Mouse (Mus musculus) MEL (cell line): ENCODE measurements at regions not wholly inside any gene's neighbourhood (a gene's known extent, or its start where the extent isn't known, plus 50 kb on each side); places are given as distances from the start of the nearest gene placed in this dataset.

Source experiments
- DNase-seq: peaks from one replicate; pipeline ENCODE4 v3.0.0; 2011; ENCODE audit warnings: low read depth, low spot score
- H3K27ac ChIP-seq: 2 replicates; pipeline ENCODE4 v1.5.1; 2012; ENCODE audit warnings: low read depth, mild to moderate bottlenecking, control low read depth, low read length, moderate library complexity; ENCODE audit not compliant: control insufficient read depth
- H3K27me3 ChIP-seq, 2 experiments: fragments of 150-350 bp in 1 of 2; sonication (generic) in 1 of 2; 2 replicates each; pipeline ENCODE4 v1.6.1; 2012; ENCODE audit warnings: low read length in 2 of 2, mild to moderate bottlenecking in 2 of 2, improper control_type of control experiment in 1 of 2, moderate library complexity in 1 of 2; ENCODE audit not compliant: insufficient read depth in 2 of 2, control insufficient read depth in 1 of 2
- H3K36me3 ChIP-seq, 2 experiments: 2 replicates each; pipeline ENCODE4 v1.6.1; 2012 to 2014; ENCODE audit warnings: low read length in 2 of 2, improper control_type of control experiment in 1 of 2, inconsistent platforms in 1 of 2, mild to moderate bottlenecking in 1 of 2; ENCODE audit not compliant: insufficient read depth in 2 of 2, control insufficient read depth in 1 of 2
- H3K4me1 ChIP-seq, 2 experiments: fragments of 150-350 bp in 1 of 2; sonication (generic) in 1 of 2; 2 replicates each; pipeline ENCODE4 v1.6.1; 2012; ENCODE audit warnings: low read length in 2 of 2, improper control_type of control experiment in 1 of 2, mild to moderate bottlenecking in 1 of 2; ENCODE audit not compliant: insufficient read depth in 2 of 2, control insufficient read depth in 1 of 2
- H3K4me3 ChIP-seq, 2 experiments: fragments of 150-350 bp in 1 of 2; sonication (generic) in 1 of 2; 2 replicates each; pipeline ENCODE4 v1.5.1; 2012; ENCODE audit warnings: low read depth in 2 of 2, low read length in 2 of 2, mild to moderate bottlenecking in 2 of 2, moderate library complexity in 2 of 2, control low read depth in 1 of 2, improper control_type of control experiment in 1 of 2; ENCODE audit not compliant: control insufficient read depth in 1 of 2, insufficient read depth in 1 of 2
- H3K79me2 ChIP-seq: 2 replicates; pipeline ENCODE4 v1.6.1; 2012; ENCODE audit warnings: mild to moderate bottlenecking, low read length, moderate library complexity; ENCODE audit not compliant: control insufficient read depth, poor library complexity, insufficient read depth
- H3K9ac ChIP-seq: 2 replicates; pipeline ENCODE4 v1.6.1; 2012; ENCODE audit warnings: low read depth, mild to moderate bottlenecking, control low read depth, low read length, moderate library complexity; ENCODE audit not compliant: control insufficient read depth, poor library complexity, severe bottlenecking
- H3K9me3 ChIP-seq: fragments of 150-350 bp; sonication (generic); replicated peaks from 2 replicates; pipeline ENCODE4 v1.6.1; 2012; ENCODE audit warnings: mild to moderate bottlenecking, low read length, improper control_type of control experiment, moderate library complexity; ENCODE audit not compliant: insufficient read depth
- CTCF ChIP-seq, 3 experiments: IDR thresholded peaks in 2 of 3; conservative IDR thresholded peaks in 1 of 3; 2 replicates each; pipeline ENCODE4 v1.5.1; 2011 to 2012; ENCODE audit warnings: low read length in 3 of 3, low read depth in 2 of 3, mild to moderate bottlenecking in 2 of 3, improper control_type of control experiment in 1 of 3, inconsistent platforms in 1 of 3, mixed read lengths in 1 of 3, moderate library complexity in 1 of 3; ENCODE audit not compliant: control insufficient read depth in 1 of 3, insufficient read depth in 1 of 3, poor library complexity in 1 of 3, severe bottlenecking in 1 of 3
- ELF1 ChIP-seq: IDR thresholded peaks from 2 replicates; pipeline ENCODE4 v1.6.1; 2014; ENCODE audit warnings: low read depth, mild to moderate bottlenecking, inconsistent platforms, low read length, improper control_type of control experiment, moderate library complexity
- ETS1 ChIP-seq: IDR thresholded peaks from 2 replicates; pipeline ENCODE4 v1.6.1; 2012; ENCODE audit warnings: low read depth, mild to moderate bottlenecking, inconsistent platforms, low read length, improper control_type of control experiment, moderate library complexity
- GABPA ChIP-seq: IDR thresholded peaks from 2 replicates; pipeline ENCODE4 v1.6.1; 2012; ENCODE audit warnings: low read depth, mild to moderate bottlenecking, inconsistent platforms, low read length, improper control_type of control experiment, moderate library complexity
- GATA1 ChIP-seq: IDR thresholded peaks from 2 replicates; pipeline ENCODE4 v1.6.1; 2011; ENCODE audit warnings: low read depth, low read length, improper control_type of control experiment
- HCFC1 ChIP-seq: IDR thresholded peaks from 2 replicates; pipeline ENCODE4 v1.6.1; 2012; ENCODE audit warnings: low read depth, mild to moderate bottlenecking, inconsistent platforms, low read length, improper control_type of control experiment, moderate library complexity
- JUND ChIP-seq: IDR thresholded peaks from 2 replicates; pipeline ENCODE4 v1.6.1; 2011; ENCODE audit warnings: low read depth, mild to moderate bottlenecking, improper control_type of control experiment, low read length
- MAFK ChIP-seq: IDR thresholded peaks from 2 replicates; pipeline ENCODE4 v1.6.1; 2011; ENCODE audit warnings: low read depth, mild to moderate bottlenecking, low read length, improper control_type of control experiment, borderline replicate concordance
- MAZ ChIP-seq: IDR thresholded peaks from 2 replicates; pipeline ENCODE4 v1.6.1; 2012; ENCODE audit warnings: low read depth, mild to moderate bottlenecking, inconsistent platforms, low read length, improper control_type of control experiment
- MXI1 ChIP-seq: IDR thresholded peaks from 2 replicates; pipeline ENCODE4 v1.6.1; 2011; ENCODE audit warnings: mild to moderate bottlenecking, low read depth, low read length, improper control_type of control experiment
- MYC ChIP-seq: IDR thresholded peaks from 2 replicates; pipeline ENCODE4 v1.6.1; 2011; ENCODE audit warnings: low read depth, mild to moderate bottlenecking, low read length, improper control_type of control experiment, moderate library complexity
- NELFE ChIP-seq: IDR thresholded peaks from 2 replicates; pipeline ENCODE4 v1.6.1; 2011; ENCODE audit warnings: low read depth, low read length, improper control_type of control experiment
- POLR2A ChIP-seq, 2 experiments: IDR thresholded peaks; 2 replicates each; pipeline ENCODE4 v1.6.1; 2011 to 2012; ENCODE audit warnings: low read length in 2 of 2, mild to moderate bottlenecking in 2 of 2, control low read depth in 1 of 2, improper control_type of control experiment in 1 of 2, low read depth in 1 of 2, moderate library complexity in 1 of 2; ENCODE audit not compliant: control insufficient read depth in 1 of 2, insufficient read depth in 1 of 2, poor library complexity in 1 of 2
- POLR2AphosphoS2 ChIP-seq: IDR thresholded peaks from 2 replicates; pipeline ENCODE4 v1.6.1; 2011; ENCODE audit warnings: low read length, improper control_type of control experiment
- POLR2AphosphoS5 ChIP-seq: IDR thresholded peaks from 2 replicates; pipeline ENCODE4 v1.6.1; 2012; ENCODE audit warnings: low read depth, borderline replicate concordance, mild to moderate bottlenecking, inconsistent platforms, low read length, moderate library complexity, mixed read lengths
- RAD21 ChIP-seq: IDR thresholded peaks from 2 replicates; pipeline ENCODE4 v1.6.1; 2011; ENCODE audit warnings: mild to moderate bottlenecking, low read depth, low read length, improper control_type of control experiment
- SIN3A ChIP-seq: IDR thresholded peaks from 2 replicates; pipeline ENCODE4 v1.6.1; 2012; ENCODE audit warnings: low read length, improper control_type of control experiment, inconsistent platforms
- TCF12 ChIP-seq: IDR thresholded peaks from 2 replicates; pipeline ENCODE4 v1.6.1; 2014; ENCODE audit warnings: low read depth, mild to moderate bottlenecking, inconsistent platforms, low read length, improper control_type of control experiment, moderate library complexity
- UBTF ChIP-seq: IDR thresholded peaks from 2 replicates; pipeline ENCODE4 v1.6.1; 2012; ENCODE audit warnings: low read depth, mild to moderate bottlenecking, inconsistent platforms, low read length, improper control_type of control experiment, moderate library complexity, borderline replicate concordance; ENCODE audit not compliant: insufficient read depth
- USF2 ChIP-seq, 2 experiments: IDR thresholded peaks; 2 replicates each; pipeline ENCODE4 v1.6.1; 2011 to 2012; ENCODE audit warnings: improper control_type of control experiment in 2 of 2, low read length in 2 of 2, borderline replicate concordance in 1 of 2, inconsistent platforms in 1 of 2, low read depth in 1 of 2, mild to moderate bottlenecking in 1 of 2; ENCODE audit not compliant: insufficient read depth in 1 of 2
- ZKSCAN1 ChIP-seq: IDR thresholded peaks from 2 replicates; pipeline ENCODE4 v1.6.1; 2012; ENCODE audit warnings: low read depth, mild to moderate bottlenecking, inconsistent platforms, low read length, improper control_type of control experiment, moderate library complexity
- ZNF384 ChIP-seq: IDR thresholded peaks from 2 replicates; pipeline ENCODE4 v1.6.1; 2012; ENCODE audit warnings: low read depth, mild to moderate bottlenecking, inconsistent platforms, low read length, improper control_type of control experiment

GRCm38 (mm10) chr14:102925769-102926443 is 56.5 kb downstream of the Kctd12 start:
- Histone ChIP-seq H3K4me1 (no peaks in the 10 kb centered on the region), H3K4me3 (no peak overlapping the region), H3K79me2 (no peaks in the 10 kb centered on the region), H3K27me3 (peaks cover 0 to 4% of the 10 kb centered on the region in 2 experiments; a peak in 1 of 4 replicates), H3K27ac (no peak overlapping the region), H3K9me3 (no peaks in the 10 kb centered on the region), H3K9ac (no peak overlapping the region)
- TF ChIP-seq MAZ (no peak), ZKSCAN1 (no peak), SIN3A (no peak), POLR2AphosphoS5 (no peak), ELF1 (no peak), GATA1 (no peak), MXI1 (no peak)
- TF ChIP-seq, all 39 proteins: peak for 0
- DNase-seq = no peak
- H3K36me3 ChIP-seq = no peaks in the 10 kb centered on the region

DNA sequence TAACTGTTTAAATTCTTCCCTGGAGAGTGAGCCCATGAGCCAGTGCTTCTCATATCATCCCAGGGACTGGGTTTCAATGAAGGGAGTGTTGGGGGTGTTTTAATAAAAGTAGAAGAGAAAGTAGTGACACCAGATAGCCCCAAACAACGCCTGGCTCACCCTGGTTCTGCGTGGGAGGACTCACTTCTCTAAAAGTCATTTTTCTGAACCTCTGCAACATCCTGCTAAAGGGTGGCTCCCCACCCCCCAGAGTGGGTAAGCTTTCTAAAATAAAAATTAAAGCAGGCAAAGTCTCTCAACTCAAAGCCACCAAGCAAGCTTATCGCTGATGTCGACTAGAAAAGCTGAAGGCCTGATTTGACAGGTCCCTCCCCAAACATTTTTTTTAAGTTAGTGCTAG is 57.8 kb downstream of the Kctd12 start:
- Histone ChIP-seq H3K4me1 (no peaks in the 10 kb centered on the region), H3K27ac (no peak overlapping the region)
- no peak for DNase-seq
- no peak for TF ChIP-seq UBTF
- TF ChIP-seq RAD21 = no peak
- TF ChIP-seq ELF1 = no peak
- TF ChIP-seq CTCF (IDR thresholded peaks at IDR 0.05 in 2 of 3, conservative IDR thresholded peaks at IDR 0.05 in 1 of 3; ENCODE audit: control insufficient read depth in 1 of 3, insufficient read depth in 1 of 3, low read depth in 2 of 3, low read length in 3 of 3, poor library complexity in 1 of 3, severe bottlenecking in 1 of 3) = no peak
- TF ChIP-seq MYC = no peak
- TF ChIP-seq TCF12 = no peak
- TF ChIP-seq GATA1 = no peak
- no peak for TF ChIP-seq ETS1
- TF ChIP-seq NELFE = no peak
- no peak for TF ChIP-seq HCFC1
- TF ChIP-seq POLR2AphosphoS2 = no peak
- no peak for TF ChIP-seq USF2 (IDR thresholded peaks at IDR 0.05; ENCODE audit: borderline replicate concordance in 1 of 2, insufficient read depth in 1 of 2, low read depth in 1 of 2, low read length in 2 of 2)
- TF ChIP-seq ZNF384 = no peak
- TF ChIP-seq MAFK = no peak
- no peak for TF ChIP-seq POLR2A (IDR thresholded peaks at IDR 0.05; ENCODE audit: control insufficient read depth in 1 of 2, insufficient read depth in 1 of 2, low read depth in 1 of 2, low read length in 2 of 2, poor library complexity in 1 of 2)
- TF ChIP-seq JUND = no peak
- TF ChIP-seq GABPA = no peak
- TF ChIP-seq, all 39 proteins: peak for 0
- Histone ChIP-seq H3K27me3 (peaks cover 0 to 4% of the 10 kb centered on the region in 2 experiments; a peak in 2 of 4 replicates), H3K36me3 (no peaks in the 10 kb centered on the region), H3K4me3 (no peak overlapping the region), H3K79me2 (no peaks in the 10 kb centered on the region), H3K9me3 (no peaks in the 10 kb centered on the region), H3K9ac (no peak overlapping the region)
